Mouse (Mus musculus) thymus, postnatal 14 days (tissue): ENCODE data around the gene Gm9639.
"Not testable (repeated sequence)": the region's sequence is repeated elsewhere in the genome, so short reads cannot be mapped to it uniquely, and the experiment has no call there.

Source experiments
- DNase-seq: peaks from one replicate; pipeline ENCODE4 v3.0.0; 2021

Gene Gm9639

DNA sequence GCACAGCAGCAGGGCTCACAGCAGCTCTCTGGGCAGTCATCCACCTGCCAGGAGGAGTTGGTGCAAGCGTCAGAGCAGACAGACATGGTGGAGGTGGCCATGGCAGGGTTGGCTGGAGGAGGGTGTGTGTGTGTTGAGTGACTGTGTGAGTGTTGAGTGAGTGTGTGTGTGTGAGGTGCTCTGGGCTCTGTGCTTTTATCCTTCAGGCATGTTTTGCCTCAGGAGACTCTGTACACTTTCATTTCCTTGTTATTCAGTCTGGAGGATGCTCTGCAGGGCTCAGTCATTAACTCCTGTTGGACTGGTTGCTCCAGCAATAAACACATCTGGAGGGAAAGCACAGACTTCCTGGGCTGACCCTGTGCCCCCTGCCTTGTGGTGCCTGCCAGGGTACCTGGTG, 43.6 kb downstream of the Gm9639 start, which contains the start of gene Gm9736:
Gene Gm9736, minus strand, starts transcription at position 101 of the 400 bp plus-strand sequence.
- not testable (repeated sequence) for DNase-seq

DNA sequence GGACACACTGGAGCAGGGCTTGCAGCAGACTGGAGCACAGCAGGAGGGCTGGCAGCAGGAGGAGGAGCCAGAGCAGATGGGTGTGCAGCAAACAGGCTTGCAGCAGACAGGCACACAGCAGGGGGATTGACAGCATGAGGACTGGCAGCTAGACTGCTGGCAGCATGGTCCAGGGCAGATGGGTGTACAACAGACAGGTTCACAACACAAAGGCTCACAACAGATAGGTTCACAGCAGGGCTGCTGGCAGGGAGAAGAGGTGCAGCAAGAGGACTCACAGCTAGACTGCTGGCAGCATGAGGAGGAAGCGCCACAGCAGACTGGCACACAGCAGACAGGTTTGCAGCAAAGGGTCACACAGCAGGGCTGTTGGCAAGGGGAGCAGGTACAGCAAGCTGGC, 44.2 kb downstream of the Gm9639 start:
- not testable (repeated sequence) for DNase-seq
